Mouse (Mus musculus) small intestine, adult 2 months (tissue): Measurements from ENCODE around the gene Rgl2. TPM values are rescaled to one million over a fixed set of nuclear protein-coding genes. Genes with fewer than 3 reads are reported as not detected.
"Not testable (repeated sequence)": the region's sequence is repeated elsewhere in the genome, so short reads cannot be mapped to it uniquely, and the experiment has no call there.

Experiments
- H3K27ac ChIP-seq: fragments of 200-500 bp; 2 replicates; pipeline ENCODE4 v1.5.1; 2012; ENCODE audit warnings: low read depth, low read length, control low read depth, inconsistent platforms; ENCODE audit not compliant: insufficient read depth
- H3K27me3 ChIP-seq: fragments of 200-500 bp; 2 replicates; pipeline ENCODE4 v1.6.1; 2012; ENCODE audit warnings: mild to moderate bottlenecking, moderate library complexity, low read length, inconsistent platforms; ENCODE audit not compliant: control insufficient read depth, insufficient read depth
- H3K36me3 ChIP-seq: fragments of 200-500 bp; 2 replicates; pipeline ENCODE4 v1.6.1; 2012; ENCODE audit warnings: mild to moderate bottlenecking, low read length, control low read depth, inconsistent platforms; ENCODE audit not compliant: control insufficient read depth, insufficient read depth
- H3K4me1 ChIP-seq: fragments of 200-500 bp; 2 replicates; pipeline ENCODE4 v1.6.1; 2012; ENCODE audit warnings: low read length, inconsistent platforms, mixed read lengths; ENCODE audit not compliant: control insufficient read depth, insufficient read depth, insufficient read length
- H3K4me3 ChIP-seq: fragments of 200-500 bp; 2 replicates; pipeline ENCODE4 v1.5.1; 2012; ENCODE audit warnings: low read depth, mild to moderate bottlenecking, control low read depth, inconsistent platforms, low read length, moderate library complexity
- CTCF ChIP-seq: fragments of 200-500 bp; IDR thresholded peaks from 2 replicates; pipeline ENCODE4 v1.5.1; 2012; ENCODE audit warnings: low read depth, mild to moderate bottlenecking, control low read depth, inconsistent platforms, low read length, moderate library complexity, mixed read lengths; ENCODE audit not compliant: insufficient replicate concordance, insufficient read length; ENCODE audit errors: extremely low read depth
- POLR2A ChIP-seq: fragments of 200-500 bp; IDR thresholded peaks from 2 replicates; pipeline ENCODE4 v1.6.1; 2012; ENCODE audit warnings: low read depth, mild to moderate bottlenecking, control low read depth, inconsistent platforms, low read length, moderate library complexity
- WGBS: fragments of 180-500 bp; shearing (Covaris S2); methylation state at CpG from one replicate; pipeline ENCODE4 v1.1.7; 2018; 5-methylcytosine and 5-hydroxymethylcytosine counted together
- polyA plus RNA-seq: library from polyadenylated mRNA; depleted of rRNA; stranded (reverse); fragments of >200 nt; gene quantifications from 2 replicates; pipeline ENCODE4 v1.2.3, GENCODE M21; 2012; rRNA removed

Gene Rgl2
- polyA plus RNA-seq, 1 experiment: 60.7 TPM

DNA sequence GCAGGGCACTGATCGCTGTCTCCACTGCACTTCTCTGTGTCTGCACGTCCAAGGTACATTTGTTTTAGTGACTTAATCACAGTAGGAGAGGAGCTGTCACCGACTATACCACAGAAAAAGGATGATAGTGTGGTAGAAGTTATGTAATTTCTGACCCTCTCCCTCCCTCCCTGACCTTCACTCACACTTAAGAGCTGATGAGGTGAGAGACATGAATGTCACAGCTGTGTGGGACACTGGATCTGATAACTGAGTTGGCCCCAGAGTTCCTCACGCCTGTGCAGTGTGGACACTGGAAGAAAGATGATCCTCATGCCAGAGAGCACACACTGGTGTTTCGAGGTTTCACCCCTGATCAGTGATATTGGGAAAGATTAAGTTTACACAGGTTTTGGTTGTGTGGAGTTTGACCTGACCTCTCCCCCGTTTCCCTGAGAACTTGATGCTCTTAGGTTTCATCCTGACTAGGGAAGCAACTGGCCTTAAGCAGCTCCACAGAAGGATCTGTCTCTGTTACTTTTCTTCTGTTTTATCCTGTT, 50.2 kb downstream of the Rgl2 start:
- no peak for TF ChIP-seq POLR2A
- TF ChIP-seq CTCF: no peak
- Histone ChIP-seq H3K36me3 (no peaks in the 10 kb centered on the region), H3K4me1 (peaks cover 26% of the 10 kb centered on the region), H3K27me3 (no peaks in the 10 kb centered on the region), H3K27ac (peak overlapping the region; percentile 87), H3K4me3 (no peak overlapping the region)
- 44% methylated on average over 6 of the region's 6 CpGs for whole genome bisulfite sequencing

DNA sequence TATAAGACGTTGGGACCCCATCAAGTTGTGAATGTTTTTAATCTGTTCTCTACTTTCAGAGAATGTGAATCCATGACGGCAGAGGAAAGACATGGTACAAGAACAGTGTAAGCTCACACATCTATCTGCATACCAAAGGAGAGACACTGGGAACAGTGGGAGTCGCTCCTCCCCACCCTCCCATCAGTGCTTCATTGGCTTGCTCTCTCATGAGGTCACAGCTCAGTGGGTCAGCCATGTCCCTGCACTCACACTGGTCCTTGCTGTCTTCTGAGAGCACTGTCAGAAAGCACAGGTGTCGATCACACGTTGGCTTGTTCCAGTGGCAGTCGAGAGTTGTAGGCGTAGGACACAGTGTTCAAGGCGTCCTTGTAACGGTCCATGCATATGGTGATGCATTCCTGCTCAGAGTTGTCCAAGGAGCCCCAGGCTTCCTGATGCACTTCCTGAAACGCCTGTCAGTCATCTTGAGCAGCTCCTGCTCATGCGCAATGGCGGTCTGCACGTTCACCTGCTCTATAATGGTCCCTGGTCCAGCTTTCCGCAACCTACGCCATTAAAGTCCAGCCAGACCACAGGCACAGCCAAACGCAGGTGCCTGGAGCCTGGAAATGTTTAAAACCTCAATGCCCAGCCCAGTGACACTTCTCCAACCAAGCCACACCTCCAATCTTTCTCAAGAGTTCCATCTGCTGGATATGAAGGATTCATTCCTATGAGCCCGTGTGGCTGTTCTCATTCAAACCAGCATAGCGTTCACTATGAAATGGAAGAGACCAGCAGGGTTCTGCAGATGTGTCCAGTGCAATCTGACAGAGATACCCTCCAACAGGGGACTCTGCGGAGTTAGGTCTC, 51.1 kb downstream of the Rgl2 start:
- TF ChIP-seq POLR2A: no peak
- TF ChIP-seq CTCF: no peak
- no peaks in the 10 kb centered on the region for H3K27me3 ChIP-seq
- H3K4me1 ChIP-seq: peaks cover 26% of the 10 kb centered on the region
- WGBS: 77% methylated on average over 19 of the region's 19 CpGs
- H3K4me3 ChIP-seq: no peak overlapping the region
- H3K36me3 ChIP-seq: no peaks in the 10 kb centered on the region
- H3K27ac ChIP-seq: peak overlapping the region; percentile 24; the same call in 1 of the 2 replicates

DNA sequence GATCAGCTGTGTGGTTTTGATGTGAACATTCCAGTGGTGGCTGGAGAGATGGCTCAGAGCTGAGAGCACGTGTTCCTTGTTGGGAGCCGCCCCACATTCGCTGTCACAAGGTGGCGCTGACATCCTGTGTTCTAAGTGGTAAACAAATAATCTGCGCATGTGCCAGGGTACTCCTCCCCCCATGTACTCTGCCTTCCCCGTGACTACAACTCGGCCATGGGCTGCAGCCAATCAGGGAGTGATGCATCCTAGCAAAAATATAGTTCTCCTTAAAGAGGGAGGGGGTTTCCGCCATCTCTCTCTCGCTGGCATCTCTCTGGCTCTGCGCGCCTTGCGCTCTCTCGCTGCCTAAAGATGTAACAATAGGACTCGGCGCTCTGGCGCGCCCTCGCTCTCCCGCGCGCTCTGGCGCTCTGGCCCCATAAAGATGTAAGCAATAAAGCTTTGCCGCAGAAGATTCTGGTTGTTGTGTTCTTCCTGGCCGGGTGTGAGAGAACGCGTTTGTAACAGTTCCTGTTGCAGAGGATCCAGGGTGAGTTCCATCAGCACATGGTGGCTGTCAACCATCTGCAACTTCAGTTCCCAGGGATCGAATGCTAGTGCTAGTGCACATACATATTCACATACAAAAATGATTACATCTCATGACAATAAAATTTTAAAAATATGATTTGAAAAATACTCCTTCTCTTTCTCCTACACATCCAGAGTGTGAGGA, 52.0 kb downstream of the Rgl2 start:
- peak overlapping the region; percentile 65 for H3K4me3 ChIP-seq
- WGBS: under 1% methylated on average over 27 of the region's 27 CpGs
- H3K4me1 ChIP-seq: peaks cover 26% of the 10 kb centered on the region
- not testable (repeated sequence) for H3K27me3 ChIP-seq, H3K36me3 ChIP-seq
- H3K27ac ChIP-seq: peak overlapping the region; percentile 67
- 0 out of 2 replicates have a peak, but pooled peaks have one; percentile 28 for TF ChIP-seq CTCF

DNA sequence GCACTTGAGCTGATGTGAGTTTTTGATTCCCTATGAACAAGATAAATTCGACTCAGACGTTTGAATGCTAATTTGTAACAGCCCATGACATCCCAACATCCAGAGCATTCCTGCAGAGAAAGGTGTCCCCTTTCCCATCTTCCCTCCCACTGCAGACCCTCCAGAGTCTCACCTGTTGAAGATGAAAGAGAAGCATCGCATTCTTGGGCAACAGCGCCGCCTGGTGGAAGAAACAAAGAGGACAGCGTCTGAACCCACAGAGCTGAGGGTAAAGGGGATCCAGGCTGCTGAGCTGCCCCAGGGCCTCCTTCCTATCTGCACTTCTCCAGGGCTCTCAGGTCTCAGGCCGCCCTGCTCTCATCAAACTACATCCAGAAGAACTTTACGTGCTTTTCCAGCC, 52.8 kb downstream of the Rgl2 start:
- H3K27me3 ChIP-seq, H3K27ac ChIP-seq, H3K4me3 ChIP-seq, H3K36me3 ChIP-seq: not testable (repeated sequence)
- TF ChIP-seq CTCF: peak; percentile 69; the same call in 1 of the 2 replicates
- 6% methylated on average over 8 of the region's 8 CpGs for WGBS
- H3K4me1 ChIP-seq: peaks cover 26% of the 10 kb centered on the region

Other genes starting within 250 kb of the Rgl2 start
- 54.5 and 91.7 TPM in 2 replicates for gene Hnrnpm, start 242.7 kb upstream of the Rgl2 start, polyA plus RNA-seq
- 43.7 and 60.9 TPM in 2 replicates for gene March2, start 210.9 kb upstream of the Rgl2 start, polyA plus RNA-seq
- 171 and 431 TPM in 2 replicates for gene Rab11b, start 169.0 kb upstream of the Rgl2 start, polyA plus RNA-seq
- 14.7 and 57.3 TPM in 2 replicates for gene Angptl4, start 147.7 kb upstream of the Rgl2 start, polyA plus RNA-seq
- gene Kank3, start 119.0 kb upstream of the Rgl2 start, polyA plus RNA-seq: 20.6 and 21.1 TPM in 2 replicates
- 296 and 444 TPM in 2 replicates for gene Rps28, start 105.0 kb upstream of the Rgl2 start, polyA plus RNA-seq
- gene Ndufa7, start 105.0 kb upstream of the Rgl2 start, polyA plus RNA-seq: 337 and 417 TPM in 2 replicates
- 14.9 and 22.1 TPM in 2 replicates for gene Cd320, start 86.5 kb upstream of the Rgl2 start, polyA plus RNA-seq
- not detected in 2 replicates for gene Gm7029, start 55.7 kb upstream of the Rgl2 start, polyA plus RNA-seq
- gene Kifc1, start 38.9 kb upstream of the Rgl2 start, polyA plus RNA-seq: 3.9 and 7.5 TPM in 2 replicates
- not detected in 2 replicates for gene Platr17, start 24.4 kb upstream of the Rgl2 start, polyA plus RNA-seq
- gene Daxx, start 20.1 kb upstream of the Rgl2 start, polyA plus RNA-seq: 20.7 and 48.6 TPM in 2 replicates
- gene Tapbp, start 13.6 kb upstream of the Rgl2 start, polyA plus RNA-seq: 151 and 367 TPM in 2 replicates
- gene Zbtb22, start 13.6 kb upstream of the Rgl2 start, polyA plus RNA-seq: 64.1 and 134 TPM in 2 replicates
- gene Pfdn6, start 10.8 kb downstream of the Rgl2 start, polyA plus RNA-seq: 9.3 and 19.4 TPM in 2 replicates
- gene Wdr46, start 11.1 kb downstream of the Rgl2 start, polyA plus RNA-seq: 10.0 and 12.4 TPM in 2 replicates
- 14.8 and 24.6 TPM in 2 replicates for gene B3galt4, start 21.9 kb downstream of the Rgl2 start, polyA plus RNA-seq
- gene Vps52, start 26.3 kb downstream of the Rgl2 start, polyA plus RNA-seq: 28.4 and 52.3 TPM in 2 replicates
- 509 and 766 TPM in 2 replicates for gene Rps18, start 26.5 kb downstream of the Rgl2 start, polyA plus RNA-seq
- 2,533 and 6,705 TPM in 2 replicates for gene H2-K1, start 70.8 kb downstream of the Rgl2 start, polyA plus RNA-seq
- 15.5 and 29.9 TPM in 2 replicates for gene Ring1, start 95.1 kb downstream of the Rgl2 start, polyA plus RNA-seq
- 52.4 and 75.8 TPM in 2 replicates for gene H2-Ke6, start 98.5 kb downstream of the Rgl2 start, polyA plus RNA-seq
- gene Slc39a7, start 102.1 kb downstream of the Rgl2 start, polyA plus RNA-seq: 81.5 and 119 TPM in 2 replicates
- 26.3 and 64.2 TPM in 2 replicates for gene Rxrb, start 102.3 kb downstream of the Rgl2 start, polyA plus RNA-seq
- 0.90 and 2.4 TPM in 2 replicates for gene Col11a2, start 109.9 kb downstream of the Rgl2 start, polyA plus RNA-seq
- 7.2 and 16.6 TPM in 2 replicates for gene H2-Oa, start 162.8 kb downstream of the Rgl2 start, polyA plus RNA-seq
- 35.4 and 169 TPM in 2 replicates for gene H2-DMa, start 190.0 kb downstream of the Rgl2 start, polyA plus RNA-seq
- 41.2 and 73.1 TPM in 2 replicates for gene Brd2, start 193.1 kb downstream of the Rgl2 start, polyA plus RNA-seq
- gene H2-DMb2, start 213.8 kb downstream of the Rgl2 start, polyA plus RNA-seq: 12.7 and 25.4 TPM in 2 replicates
- gene H2-DMb1, start 223.5 kb downstream of the Rgl2 start, polyA plus RNA-seq: 39.0 and 281 TPM in 2 replicates